Mouse (Mus musculus) thymus, adult 2 months (tissue): ENCODE data around the gene Sdc1.

Source experiments
- CTCF ChIP-seq: fragments of 200-500 bp; IDR thresholded peaks from 2 replicates; pipeline ENCODE4 v1.5.1; 2012; ENCODE audit warnings: mild to moderate bottlenecking, control low read depth, low read length, moderate library complexity, borderline replicate concordance; ENCODE audit not compliant: control insufficient read depth, poor library complexity, insufficient read depth; ENCODE audit errors: extremely low read depth
- POLR2A ChIP-seq: fragments of 200-500 bp; IDR thresholded peaks from 2 replicates; pipeline ENCODE4 v1.6.1; 2012; ENCODE audit warnings: mild to moderate bottlenecking, low read length, control low read depth, moderate library complexity; ENCODE audit not compliant: control insufficient read depth, poor library complexity, insufficient read depth; ENCODE audit errors: extremely low read depth

- TF ChIP-seq CTCF (no peak), POLR2A (no peak)
These were observed 42.4 kb upstream of the Sdc1 start for GRCm38 (mm10) chr12:8728739-8729138.
